In genomic region chr12:102651871-102652270, GRCm38 (mm10) we compare ENCODE assay signal across 13 mouse cellular contexts. TPM values are rescaled to one million over a fixed set of nuclear protein-coding genes. Genes with fewer than 3 reads are reported as not detected.
DNase-seq lines count a peak whose midpoint lies in the region; ATAC-seq and TF ChIP-seq lines count a peak whose summit lies in the region.
"Had no signal": no experiment of that assay in that cellular context is flagged by ENCODE, and none has a peak within 500 bp of the region (broad histone marks: within the 10 kb centered on the region; RNA-seq: fewer than 3 reads in every experiment).

No protein-coding gene starts in this region.

- no peak overlapping the region for H3K4me3 ChIP-seq in kidney, embryonic 16.5 days (ENCODE audit: low read length)
- no peak overlapping the region for H3K4me3 ChIP-seq in kidney, embryonic 15.5 days (replicated peaks)
- peak overlapping the region; percentile 11 for H3K4me3 ChIP-seq in thymus, adult 2 months (ENCODE audit: control insufficient read depth, insufficient read depth, low read length)
- H3K4me3 ChIP-seq: limb, embryonic 12.5 days had no signal

- H3K36me3 ChIP-seq in kidney, embryonic 16.5 days (ENCODE audit: insufficient read depth, low read length): no peaks in the 10 kb centered on the region
- no peaks in the 10 kb centered on the region for H3K36me3 ChIP-seq in kidney, embryonic 15.5 days
- no peaks in the 10 kb centered on the region for H3K36me3 ChIP-seq in thymus, adult 2 months (ENCODE audit: control insufficient read depth, insufficient read depth, low read length)
- H3K36me3 ChIP-seq: limb, embryonic 12.5 days had no signal

- TF ChIP-seq CTCF in thymus, adult 2 months (IDR thresholded peaks at IDR 0.05; ENCODE audit: borderline replicate concordance, control insufficient read depth, extremely low read depth, insufficient read depth, low read length, poor library complexity): no peak

- 0 out of 2 replicates have a peak, but pooled peaks have one; percentile 14 for ATAC-seq in frontal cortex, adult (ENCODE audit: low TSS enrichment)
- ATAC-seq in kidney, embryonic 16.5 days (ENCODE audit: low FRiP score, low TSS enrichment): no peak
- ATAC-seq in kidney, embryonic 15.5 days (replicated peaks; ENCODE audit: low FRiP score): no peak

- 0 out of 2 replicates have a peak overlapping the region, but pooled peaks have one; percentile 4 for H3K27ac ChIP-seq in kidney, embryonic 16.5 days (ENCODE audit: low read length)
- H3K27ac ChIP-seq in kidney, embryonic 15.5 days: no peak overlapping the region
- peak overlapping the region; percentile 71 for H3K27ac ChIP-seq in thymus, adult 2 months (ENCODE audit: control insufficient read depth, insufficient read depth, low read length)
- H3K27ac ChIP-seq: limb, embryonic 12.5 days had no signal

- WGBS in kidney, embryonic 16.5 days: 62% methylated on average over 8 of the region's 8 CpGs
- 66% methylated on average over 8 of the region's 8 CpGs for WGBS in kidney, embryonic 15.5 days
- WGBS in thymus, adult 2 months: 15% methylated on average over 8 of the region's 8 CpGs

- no peaks in the 10 kb centered on the region for H3K27me3 ChIP-seq in kidney, embryonic 16.5 days (ENCODE audit: insufficient read depth, low read length)
- no peaks in the 10 kb centered on the region for H3K27me3 ChIP-seq in kidney, embryonic 15.5 days
- H3K27me3 ChIP-seq in thymus, adult 2 months (ENCODE audit: control insufficient read depth, insufficient read depth, low read length): no peaks in the 10 kb centered on the region
- H3K27me3 ChIP-seq: limb, embryonic 12.5 days had no signal

- TF ChIP-seq POLR2A in thymus, adult 2 months (IDR thresholded peaks at IDR 0.05; ENCODE audit: control insufficient read depth, extremely low read depth, insufficient read depth, low read length, poor library complexity): 0 out of 2 replicates have a peak, but pooled peaks have one; percentile 9

- H3K9ac ChIP-seq in kidney, embryonic 16.5 days (replicated peaks; ENCODE audit: low read length): no peak overlapping the region
- H3K9ac ChIP-seq in kidney, embryonic 15.5 days: no peak overlapping the region
- H3K9ac ChIP-seq: limb, embryonic 12.5 days had no signal

- no peak for DNase-seq in frontal cortex, postnatal 14 days (ENCODE audit: low spot score in 2 of 2)
- DNase-seq in CD8-positive naive resting alpha-beta T cell, adult 2 months (ENCODE audit: low read depth in 2 of 2, low spot score in 2 of 2): peak; percentile 30 to 67
- DNase-seq in thymus, adult 2 months: peak; percentile 59
- no peak for DNase-seq in left cerebral cortex, adult 8-10 months (ENCODE audit: low spot score in 2 of 2)
- DNase-seq in gastrocnemius, postnatal 25 days: no peak
- DNase-seq: B cell, adult 2 months; gastrocnemius, postnatal 14 days; kidney, adult 18-20 months; spleen, adult 18-20 months had no signal

- no peak overlapping the region for H3K4me2 ChIP-seq in kidney, embryonic 16.5 days (replicated peaks; ENCODE audit: low read depth, low read length)
- no peak overlapping the region for H3K4me2 ChIP-seq in kidney, embryonic 15.5 days
- H3K4me2 ChIP-seq: limb, embryonic 12.5 days had no signal

- peaks cover 57% of the 10 kb centered on the region for H3K4me1 ChIP-seq in kidney, embryonic 16.5 days (ENCODE audit: insufficient read depth, low read length)
- H3K4me1 ChIP-seq in kidney, embryonic 15.5 days: peaks cover 72% of the 10 kb centered on the region
- H3K4me1 ChIP-seq in thymus, adult 2 months (replicated peaks; ENCODE audit: control insufficient read depth, insufficient read depth, low read length): peaks cover 49% of the 10 kb centered on the region

- no peaks in the 10 kb centered on the region for H3K9me3 ChIP-seq in kidney, embryonic 16.5 days (ENCODE audit: low read length)
- no peaks in the 10 kb centered on the region for H3K9me3 ChIP-seq in kidney, embryonic 15.5 days (replicated peaks)
- H3K9me3 ChIP-seq: limb, embryonic 12.5 days had no signal

RNA-seq across cellular contexts. Expression of gene Itpk1, which starts 52.9 kb away (rescaled TPM):
- polyA plus RNA-seq in kidney, embryonic 16.5 days (2015; fragmentation: Nextera tagmentation; extraction: Ambion mirVana): 23.9 and 24.5 TPM in 2 replicates
- polyA plus RNA-seq in kidney, embryonic 15.5 days (2015; fragmentation: Nextera tagmentation; extraction: Ambion mirVana): 18.9 and 20.8 TPM in 2 replicates
- 34.2 and 36.9 TPM in 2 replicates for polyA plus RNA-seq in thymus, adult 2 months (2012; rRNA removed)
- total RNA-seq in left cerebral cortex, adult 8-10 months (2022): 10 to 100 TPM; 58.8 to 68.2 (median 62.5) TPM
- 1 to 10 TPM; 5.2 to 6.5 TPM for total RNA-seq in gastrocnemius, postnatal 25 days (2021)

Comparison
In these comparisons a context has a peak if more than half of its experiments do, and no peak if none do; other contexts are left out.
1. DNase-seq: peak in CD8-positive naive resting alpha-beta T cell, adult 2 months (2 of 2) and thymus, adult 2 months (single experiment); none in frontal cortex, postnatal 14 days (0 of 2), left cerebral cortex, adult 8-10 months (0 of 2) and gastrocnemius, postnatal 25 days (single experiment).